ENCODE assay signal across 15 mouse cellular contexts in genomic region chr13:29398456-29398855, GRCm38 (mm10).
DNase-seq lines count a peak whose midpoint lies in the region; ATAC-seq and TF ChIP-seq lines count a peak whose summit lies in the region.
"Had no signal": no experiment of that assay in that cellular context is flagged by ENCODE, and none has a peak within 500 bp of the region (broad histone marks: within the 10 kb centered on the region; RNA-seq: fewer than 3 reads in every experiment).

No protein-coding gene starts in this region.

- no peak for ATAC-seq in cerebellum, adult (ENCODE audit: insufficient number of reproducible peaks, low FRiP score, low TSS enrichment)
- no peak for ATAC-seq in kidney, embryonic 14.5 days (ENCODE audit: low FRiP score, low TSS enrichment)

- H3K4me2 ChIP-seq in kidney, embryonic 14.5 days (replicated peaks; ENCODE audit: low read depth, low read length), result no peak overlapping the region
- H3K4me2 ChIP-seq: limb, embryonic 15.5 days; midbrain, embryonic 12.5 days had no signal

- H3K4me1 ChIP-seq in heart, embryonic 10.5 days, result peaks cover 6% of the 10 kb centered on the region
- H3K4me1 ChIP-seq in kidney, adult 2 months (ENCODE audit: control insufficient read depth, insufficient read depth, low read length), result peaks cover 6% of the 10 kb centered on the region
- no peaks in the 10 kb centered on the region for H3K4me1 ChIP-seq in kidney, embryonic 14.5 days (ENCODE audit: control insufficient read depth, insufficient read depth, low read length)
- H3K4me1 ChIP-seq: midbrain, embryonic 12.5 days had no signal

- TF ChIP-seq POLR2A in kidney, adult 2 months (IDR thresholded peaks at IDR 0.05; ENCODE audit: low read depth, low read length), result no peak

- TF ChIP-seq CTCF in kidney, adult 2 months (conservative IDR thresholded peaks at IDR 0.05; ENCODE audit: insufficient read depth, insufficient read length, low read depth, low read length), result no peak

- 89% methylated on average over 2 of the region's 2 CpGs for WGBS in heart, embryonic 10.5 days
- 21% methylated on average over 2 of the region's 2 CpGs for WGBS in kidney, adult 2 months
- WGBS in kidney, embryonic 14.5 days, result 82% methylated on average over 2 of the region's 2 CpGs

- no peak overlapping the region for H3K4me3 ChIP-seq in heart, embryonic 10.5 days
- H3K4me3 ChIP-seq in kidney, adult 2 months (ENCODE audit: insufficient read depth, low read depth, low read length), result no peak overlapping the region
- H3K4me3 ChIP-seq in kidney, embryonic 14.5 days (ENCODE audit: low read length), result no peak overlapping the region
- H3K4me3 ChIP-seq: limb, embryonic 15.5 days; midbrain, embryonic 12.5 days had no signal

- no peaks in the 10 kb centered on the region for H3K27me3 ChIP-seq in heart, embryonic 10.5 days (ENCODE audit: insufficient read depth, poor library complexity, severe bottlenecking)
- H3K27me3 ChIP-seq in kidney, adult 2 months (replicated peaks; ENCODE audit: control insufficient read depth, insufficient read depth, low read length), result no peaks in the 10 kb centered on the region
- H3K27me3 ChIP-seq in kidney, embryonic 14.5 days (ENCODE audit: control insufficient read depth, insufficient read depth, low read length), result no peaks in the 10 kb centered on the region
- H3K27me3 ChIP-seq: CH12.LX; limb, embryonic 15.5 days; midbrain, embryonic 12.5 days had no signal

- peak; percentile 14 to 16 for DNase-seq in cerebellum, adult 18-20 months
- peak; percentile 87 for DNase-seq in heart, adult 11 months
- no peak for DNase-seq in heart, embryonic 10.5 days (ENCODE audit: low spot score)
- peak; percentile 90 for DNase-seq in kidney, adult 2 months
- peak; percentile 24 to 49 for DNase-seq in kidney, postnatal 4 days
- DNase-seq in urinary bladder, postnatal 10 days (ENCODE audit: low spot score), result no peak
- DNase-seq: gastrocnemius, postnatal 36 days; lung, adult 2 months; thymus, postnatal 14 days had no signal

- H3K9me3 ChIP-seq in heart, embryonic 10.5 days, result no peaks in the 10 kb centered on the region
- H3K9me3 ChIP-seq in kidney, embryonic 14.5 days (ENCODE audit: control insufficient read depth, low read length), result no peaks in the 10 kb centered on the region
- H3K9me3 ChIP-seq: limb, embryonic 15.5 days; midbrain, embryonic 12.5 days had no signal

- no peaks in the 10 kb centered on the region for H3K36me3 ChIP-seq in heart, embryonic 10.5 days
- no peaks in the 10 kb centered on the region for H3K36me3 ChIP-seq in kidney, adult 2 months (ENCODE audit: control insufficient read depth, insufficient read depth, low read length)
- H3K36me3 ChIP-seq in kidney, embryonic 14.5 days (ENCODE audit: control insufficient read depth, insufficient read depth, low read length), result no peaks in the 10 kb centered on the region
- H3K36me3 ChIP-seq: limb, embryonic 15.5 days; midbrain, embryonic 12.5 days had no signal

- no peak overlapping the region for H3K9ac ChIP-seq in kidney, embryonic 14.5 days (ENCODE audit: low read depth, low read length)
- H3K9ac ChIP-seq: limb, embryonic 15.5 days; midbrain, embryonic 12.5 days had no signal

- no peak overlapping the region for H3K27ac ChIP-seq in heart, embryonic 10.5 days
- peak overlapping the region; percentile 19; the same call in 1 of the 2 replicates for H3K27ac ChIP-seq in kidney, adult 2 months (ENCODE audit: insufficient read depth, low read depth, low read length)
- no peak overlapping the region for H3K27ac ChIP-seq in kidney, embryonic 14.5 days (ENCODE audit: low read depth, low read length)
- H3K27ac ChIP-seq: limb, embryonic 15.5 days; macrophage; midbrain, embryonic 12.5 days had no signal

Comparison
In these comparisons a context has a peak if more than half of its experiments do, and no peak if none do; other contexts are left out.
1. DNase-seq: peak in cerebellum, adult 18-20 months (2 of 2), heart, adult 11 months (single experiment), kidney, adult 2 months (single experiment) and kidney, postnatal 4 days (2 of 2); none in heart, embryonic 10.5 days (single experiment) and urinary bladder, postnatal 10 days (single experiment).